Mouse (Mus musculus) cerebellum, adult 2 months (tissue): ENCODE measurements around the gene Fcrla.

Experiments
- CTCF ChIP-seq: fragments of 200-500 bp; IDR thresholded peaks from 2 replicates; pipeline ENCODE4 v1.5.1; 2011; ENCODE audit warnings: low read depth, mild to moderate bottlenecking, control low read depth, low read length, moderate library complexity, borderline replicate concordance; ENCODE audit not compliant: insufficient read depth
- POLR2A ChIP-seq: fragments of 200-500 bp; IDR thresholded peaks from 2 replicates; pipeline ENCODE4 v1.6.1; 2011; ENCODE audit warnings: low read length, control low read depth, borderline replicate concordance; ENCODE audit not compliant: insufficient read depth

DNA sequence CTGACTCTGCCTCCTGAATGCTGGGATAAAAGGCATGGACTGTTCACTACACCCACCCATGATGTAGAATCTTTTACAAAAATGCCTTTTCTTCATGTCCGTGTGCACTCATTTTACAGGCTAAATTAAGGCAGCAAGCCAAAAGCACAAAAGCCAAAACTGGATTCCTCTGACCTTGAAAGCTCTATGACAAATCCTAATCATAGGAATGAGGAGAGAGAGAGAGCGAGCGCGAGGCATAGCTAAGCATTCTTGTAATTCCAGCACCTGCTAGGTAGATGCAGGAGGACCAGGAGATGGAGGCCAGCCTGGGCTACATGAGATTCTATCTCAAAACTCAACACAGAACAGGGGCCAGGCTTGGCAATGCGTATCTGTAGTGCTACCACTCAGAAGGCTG lies 50.5 kb downstream of the Fcrla start:
- no peak for TF ChIP-seq CTCF
- no peak for TF ChIP-seq POLR2A
